Mouse (Mus musculus): Measurements from ENCODE around the gene Hsbp1.
"Not testable (repeated sequence)": the region's sequence is repeated elsewhere in the genome, so short reads cannot be mapped to it uniquely, and the experiment has no call there.

DNA sequence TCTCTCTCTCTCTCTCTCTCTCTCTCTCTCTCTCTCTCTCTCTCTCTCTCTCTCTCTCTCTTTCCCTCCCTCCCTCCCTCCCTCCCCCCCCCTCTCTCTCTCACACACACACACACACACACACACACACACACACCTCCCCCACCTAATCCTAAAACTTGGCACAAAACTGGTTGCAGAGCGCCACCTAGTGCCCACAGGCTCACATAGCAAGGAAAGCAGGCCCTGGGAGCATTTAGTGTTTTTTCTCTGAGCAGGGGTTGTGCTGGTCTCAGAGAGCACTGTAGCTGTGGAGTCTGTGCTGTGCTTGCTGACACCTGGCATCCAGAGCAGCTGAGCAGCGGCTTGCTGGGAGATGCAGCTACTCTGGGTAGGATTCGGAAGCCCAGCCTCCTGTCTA lies 46.5 kb upstream of the Hsbp1 start:
- not testable (repeated sequence) for TF ChIP-seq CHD2, ZNF384 (IDR thresholded peaks at IDR 0.05; ENCODE audit: low read depth, low read length)
- TF ChIP-seq ZC3H11A (IDR thresholded peaks at IDR 0.05; ENCODE audit: borderline replicate concordance, low read depth, low read length) = peak; percentile 16; the same call in 1 of the 2 replicates

Data from ES-E14 (cell line).